Mouse (Mus musculus) embryo, embryonic 11 days (tissue): ENCODE data around the gene Atg16l1.
"Not testable (repeated sequence)": the region's sequence is repeated elsewhere in the genome, so short reads cannot be mapped to it uniquely, and the experiment has no call there.

Source experiments
- DNase-seq: peaks from one replicate; pipeline ENCODE4 v3.0.0-alpha.2; 2015

The Atg16l1 gene

GRCm38 (mm10) chr1:87774845-87775244 is 19.2 kb downstream of the Atg16l1 start:
- DNase-seq: no peak

DNA sequence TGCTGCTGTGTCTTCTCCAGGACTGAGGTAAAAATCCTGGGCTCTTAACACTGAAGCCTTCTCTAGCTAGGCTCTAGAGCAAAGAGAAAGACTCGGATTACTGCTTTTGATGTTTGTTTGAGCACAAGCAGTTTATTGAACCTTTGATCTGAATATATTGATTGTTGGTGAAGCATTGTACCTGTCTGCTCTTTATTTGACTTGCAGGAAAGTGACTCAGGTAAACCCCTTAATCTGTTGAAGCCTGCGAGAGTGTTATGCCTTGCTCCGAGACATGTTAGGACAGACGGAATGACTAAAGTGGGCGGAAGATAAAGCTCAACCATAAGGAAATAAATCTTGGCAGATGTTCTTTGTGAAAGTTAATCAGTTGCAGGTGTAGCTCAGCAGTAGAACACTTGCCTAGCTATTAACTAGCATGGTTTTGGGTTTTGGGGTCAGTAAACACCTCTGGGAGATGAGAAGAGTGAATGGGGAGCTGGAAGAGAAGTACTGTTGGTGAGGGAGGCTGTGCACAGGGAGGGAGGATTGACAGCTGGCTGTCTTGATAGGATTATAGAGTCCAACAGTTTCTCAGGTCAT is 23.6 kb downstream of the Atg16l1 start:
- no peak for DNase-seq

GRCm38 (mm10) chr1:87785703-87786102 is 30.0 kb downstream of the Atg16l1 start:
- DNase-seq: no peak

DNA sequence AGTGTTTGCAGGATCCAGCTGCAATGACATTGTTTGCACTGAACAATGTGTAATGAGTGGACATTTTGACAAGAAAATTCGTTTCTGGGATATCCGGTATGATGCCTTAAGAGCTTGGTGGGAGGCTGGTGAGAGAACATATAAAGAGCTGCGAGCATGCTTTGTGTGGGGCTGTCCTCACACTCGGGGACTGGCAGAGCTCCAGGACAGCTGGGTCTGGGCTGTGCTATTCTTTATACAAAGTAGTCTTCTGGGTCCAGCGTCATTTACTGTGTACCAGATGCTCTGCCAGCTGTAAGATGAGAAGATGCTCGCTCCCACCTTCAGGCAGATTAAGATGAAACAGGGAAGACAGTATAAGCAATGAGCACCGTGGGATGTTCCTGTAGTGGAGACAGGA is 30.6 kb downstream of the Atg16l1 start:
- no peak for DNase-seq

DNA sequence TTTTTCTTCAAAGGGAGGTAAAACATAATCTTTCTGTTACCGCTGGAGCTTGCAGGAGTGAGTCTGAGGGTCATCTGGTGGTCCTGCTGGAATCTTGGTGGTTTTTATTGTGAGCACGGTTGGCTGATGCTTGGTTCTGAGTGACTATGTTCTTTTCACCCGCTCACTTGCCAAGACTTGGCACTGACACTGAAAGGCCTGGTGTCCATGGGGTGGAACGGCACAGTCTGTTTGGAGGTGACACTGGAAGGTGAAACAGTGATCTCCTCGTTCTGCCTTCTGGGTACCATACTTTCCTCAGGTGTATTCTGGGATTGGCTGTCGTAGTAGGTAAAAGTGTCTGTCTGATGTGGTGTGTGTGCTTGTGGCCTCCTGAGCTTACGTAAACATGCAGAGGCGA is 34.0 kb downstream of the Atg16l1 start:
- no peak for DNase-seq

GRCm38 (mm10) chr1:87792438-87793137 is 36.9 kb downstream of the Atg16l1 start:
- no peak for DNase-seq

DNA sequence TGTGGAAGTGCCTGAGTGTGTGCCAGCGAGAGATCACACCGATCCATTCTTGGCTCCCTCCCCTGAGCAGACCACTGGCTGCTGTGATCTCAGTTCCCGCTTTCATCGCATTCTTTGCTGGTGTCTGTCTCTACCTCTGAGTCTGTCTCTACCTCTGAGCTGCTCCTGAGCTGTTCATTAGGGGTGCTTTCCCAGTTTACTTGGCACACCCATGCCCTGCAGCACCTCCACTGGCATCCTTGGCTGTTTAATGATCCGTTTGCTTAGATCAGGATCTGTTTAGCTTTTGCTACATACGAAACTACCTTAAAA is 37.4 kb downstream of the Atg16l1 start:
- no peak for DNase-seq

DNA sequence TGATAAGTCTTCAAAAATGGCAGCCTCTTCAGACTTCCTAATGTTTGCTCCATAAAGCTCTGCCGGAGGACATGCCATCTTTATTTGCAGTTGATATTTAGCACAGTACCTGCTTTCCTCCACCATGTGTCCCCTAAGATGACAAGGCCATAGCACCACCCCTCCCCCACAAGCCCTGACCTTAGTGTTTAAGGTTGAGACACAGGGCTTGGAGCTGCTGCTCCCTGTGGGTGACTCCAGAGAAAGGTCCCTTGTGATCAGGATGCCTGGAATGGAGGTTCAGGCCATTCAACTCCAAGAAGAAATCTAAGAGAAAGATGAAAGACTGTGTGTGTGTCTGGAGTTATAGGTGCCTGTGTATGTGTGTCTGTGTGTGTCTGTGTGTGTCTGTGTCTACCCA is 42.0 kb downstream of the Atg16l1 start:
- no peak for DNase-seq

DNA sequence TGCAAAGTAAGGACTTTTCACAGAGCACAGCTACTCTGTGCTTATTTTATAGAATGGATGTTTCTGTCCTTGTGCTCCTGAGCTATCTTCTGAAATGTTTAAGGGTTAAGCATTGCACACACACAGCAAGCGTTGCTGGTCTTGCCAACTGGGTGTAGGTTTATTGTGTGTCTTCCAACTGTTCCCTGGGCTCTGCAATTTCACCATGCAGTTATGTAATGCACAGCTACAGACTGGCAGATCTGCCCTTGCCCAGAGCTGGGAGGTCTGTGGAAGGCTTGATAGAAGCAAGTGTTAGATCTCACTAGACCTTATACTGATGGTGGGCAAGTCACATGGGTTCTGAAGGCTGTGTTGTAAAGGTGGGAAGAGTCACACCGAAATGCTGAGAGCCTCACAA is 42.6 kb downstream of the Atg16l1 start:
- no peak for DNase-seq

DNA sequence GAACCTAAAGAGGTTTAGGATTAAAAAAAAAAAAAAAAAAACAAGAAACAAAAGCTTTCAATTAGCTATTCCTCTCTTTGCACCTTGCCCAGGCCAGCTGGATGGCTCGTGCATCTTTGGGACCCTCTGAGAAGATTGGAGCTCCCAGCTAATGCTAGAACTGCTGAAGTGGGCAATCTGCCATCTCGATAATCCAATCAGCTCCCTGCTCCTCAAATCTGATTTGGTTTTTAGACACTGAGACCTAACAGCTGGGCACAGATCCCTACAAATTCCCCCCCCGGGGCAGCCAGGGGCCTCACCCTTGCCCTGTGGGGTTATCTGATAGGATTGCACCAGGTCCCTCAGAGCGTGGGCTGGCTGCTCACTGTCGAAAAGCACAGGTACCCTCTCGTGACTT is 47.9 kb downstream of the Atg16l1 start, which contains the start of gene Sag:
Sag (plus strand) TSS at position 105 of the 400 bp plus-strand sequence.
- no peak for DNase-seq

- DNase-seq: no peak
Observed at GRCm38 (mm10) chr1:87807751-87808150, 52.1 kb downstream of the Atg16l1 start.

DNA sequence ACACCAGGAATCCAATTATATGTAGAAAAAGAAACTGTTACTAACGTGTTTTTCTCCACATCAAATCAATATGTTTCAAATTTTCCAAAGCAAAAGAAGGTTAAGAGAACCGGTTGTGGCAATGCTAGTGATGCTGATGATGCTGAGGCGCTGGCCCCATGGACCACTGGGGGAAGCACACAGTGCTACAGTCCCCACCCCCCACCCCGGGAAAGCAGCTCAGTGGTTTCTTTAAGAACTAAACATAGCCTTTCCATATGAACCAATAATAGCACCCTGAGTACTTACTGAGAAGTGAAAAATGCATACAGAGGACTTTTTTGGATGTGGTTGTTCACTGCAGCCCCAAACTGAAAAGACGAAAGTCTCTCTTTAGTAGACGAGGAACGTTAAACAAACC is 55.7 kb downstream of the Atg16l1 start:
- no peak for DNase-seq

GRCm38 (mm10) chr1:87812061-87812460 is 56.4 kb downstream of the Atg16l1 start:
- DNase-seq: no peak

DNA sequence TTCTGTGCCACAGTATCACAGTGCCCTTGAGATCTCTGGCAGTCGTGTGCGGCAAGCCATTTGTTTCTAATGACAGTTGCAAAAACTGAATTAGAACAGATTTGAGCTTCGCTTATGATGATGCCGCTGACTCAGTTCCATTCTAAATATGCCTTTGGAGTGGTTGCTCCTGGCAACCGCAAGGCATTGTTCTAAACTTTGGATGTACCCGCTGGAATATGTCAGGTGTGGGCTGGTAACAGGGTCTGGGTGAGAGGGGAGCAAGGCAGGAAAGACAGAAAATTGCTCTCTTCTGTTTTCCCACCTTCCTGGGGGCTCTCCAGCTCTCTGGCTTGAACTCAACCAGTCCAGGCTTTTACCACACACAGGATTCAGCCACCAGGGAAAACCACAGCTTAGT is 57.5 kb downstream of the Atg16l1 start:
- DNase-seq: no peak

GRCm38 (mm10) chr1:87813681-87814080 is 58.0 kb downstream of the Atg16l1 start:
- DNase-seq: no peak

- no peak for DNase-seq
Observed at GRCm38 (mm10) chr1:87824420-87824995, 68.8 kb downstream of the Atg16l1 start.

DNA sequence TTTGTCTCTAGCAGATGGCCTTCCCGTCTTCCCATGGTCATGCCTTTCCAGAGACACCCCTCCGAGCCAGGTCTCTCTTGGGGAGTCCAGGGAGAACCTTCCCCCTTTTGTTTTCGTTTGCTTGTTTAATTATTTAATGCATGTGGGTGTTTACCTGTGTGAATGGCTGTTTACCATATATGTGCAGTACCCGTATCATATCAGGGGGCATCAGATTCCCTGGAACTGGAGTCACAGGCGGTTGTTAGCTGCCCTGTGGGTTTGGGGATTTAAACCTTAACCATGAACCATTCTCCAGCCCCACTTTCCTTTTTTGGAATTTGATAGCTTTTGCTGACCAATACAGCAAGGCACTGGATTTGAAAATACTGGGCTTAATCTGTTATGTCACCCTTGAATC is 69.6 kb downstream of the Atg16l1 start:
- no peak for DNase-seq

GRCm38 (mm10) chr1:87825991-87826390 is 70.3 kb downstream of the Atg16l1 start:
- no peak for DNase-seq

DNA sequence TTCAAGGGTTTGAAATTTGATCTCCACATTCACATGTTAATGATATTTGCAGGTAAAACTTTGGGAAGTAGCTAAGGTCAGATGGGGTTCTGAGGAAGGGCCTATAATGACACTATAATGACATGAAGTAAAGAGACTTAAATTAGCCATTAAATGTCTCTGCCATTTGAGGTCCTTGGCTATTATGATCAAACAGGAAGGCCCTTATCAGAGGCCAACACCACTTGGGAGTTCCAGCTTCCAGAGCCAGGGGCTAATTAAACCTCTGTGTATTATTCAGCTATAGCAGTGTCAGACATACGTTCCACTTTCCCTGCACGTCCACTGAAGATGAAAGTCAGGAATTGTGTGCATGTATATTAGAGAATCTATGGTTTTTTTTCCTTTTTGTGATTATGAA is 70.8 kb downstream of the Atg16l1 start:
- DNase-seq: no peak

DNA sequence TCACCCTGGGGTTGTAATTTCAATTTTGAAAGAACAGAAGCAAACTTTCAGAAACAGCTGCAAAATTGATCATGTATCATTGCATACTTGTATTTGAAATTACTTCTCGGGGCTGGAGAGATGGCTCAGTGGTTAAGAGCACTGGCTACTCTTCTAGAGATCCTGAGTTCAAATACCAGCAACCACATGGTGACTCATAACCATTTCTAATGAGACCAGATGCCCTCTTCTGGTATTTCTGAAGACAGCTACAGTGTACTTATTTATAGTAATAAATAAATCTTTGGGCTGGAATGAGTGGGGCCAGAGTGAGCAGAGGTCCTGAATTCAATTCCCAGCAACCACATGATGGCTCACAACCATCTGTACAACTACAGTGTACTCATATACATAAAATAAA is 71.8 kb downstream of the Atg16l1 start:
- not testable (repeated sequence) for DNase-seq

DNA sequence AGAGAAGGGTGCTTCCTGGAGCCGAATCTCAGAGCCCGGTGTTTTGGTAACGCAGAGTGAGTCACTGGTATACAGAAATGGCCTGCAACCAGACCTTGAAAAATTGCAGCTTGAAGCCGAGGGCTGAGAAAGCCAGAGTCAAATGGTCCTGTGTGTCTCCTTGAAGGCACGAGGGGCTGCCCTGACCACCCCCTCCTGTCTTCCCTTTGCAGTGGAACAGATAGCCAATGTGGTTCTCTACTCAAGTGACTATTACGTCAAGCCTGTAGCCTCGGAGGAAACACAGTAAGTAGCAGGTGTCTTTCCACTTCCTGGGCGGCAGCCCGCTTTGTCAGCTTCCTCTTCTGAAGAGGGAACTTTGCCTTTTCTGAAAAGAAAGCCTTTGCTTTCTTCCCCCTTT is 72.5 kb downstream of the Atg16l1 start:
- no peak for DNase-seq

- DNase-seq: no peak
Observed at GRCm38 (mm10) chr1:87828926-87829580, 73.4 kb downstream of the Atg16l1 start.

DNA sequence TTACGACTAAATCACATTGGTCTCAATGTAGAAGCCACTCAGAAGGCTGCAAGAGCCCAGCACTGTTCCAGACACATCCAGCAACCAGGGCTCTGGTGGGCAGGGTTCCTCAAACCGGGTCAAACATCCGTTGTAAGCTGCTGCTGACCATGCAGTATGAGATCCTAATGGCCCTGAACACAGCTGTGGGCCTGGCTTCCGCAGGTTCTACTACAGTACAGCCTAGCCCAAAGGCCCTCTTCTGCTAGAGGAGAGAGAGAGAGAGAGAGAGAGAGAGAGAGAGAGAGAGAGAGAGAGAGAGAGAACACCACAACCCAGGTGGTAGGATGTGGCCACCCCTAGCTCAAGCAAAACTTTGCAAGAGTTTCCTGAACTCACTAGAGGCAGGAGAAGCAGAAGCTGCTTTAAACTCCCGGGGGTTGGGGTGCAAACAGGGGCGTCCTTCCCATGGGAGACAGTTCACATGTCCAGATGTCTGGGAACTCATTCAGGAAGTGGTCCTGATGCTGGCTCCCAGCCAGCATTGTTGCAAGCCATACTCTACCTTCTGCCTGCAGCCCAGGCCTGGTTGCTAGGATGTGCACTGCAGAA is 74.0 kb downstream of the Atg16l1 start:
- DNase-seq: no peak

GRCm38 (mm10) chr1:87836453-87836852 is 80.8 kb downstream of the Atg16l1 start:
- DNase-seq: peak; percentile 20
